Mouse (Mus musculus) embryonic facial prominence, embryonic 12.5 days (tissue): ENCODE results near the gene Sh3gl1. TPM values are rescaled to one million over a fixed set of nuclear protein-coding genes. Genes with fewer than 3 reads are reported as not detected.
"Not testable (repeated sequence)": the region's sequence is repeated elsewhere in the genome, so short reads cannot be mapped to it uniquely, and the experiment has no call there.

ENCODE experiments used
- ATAC-seq: fragments of 200-750 bp; cut with Nextera tagmentation; 2 replicates; pipeline ENCODE4 v1.8.0; 2017; ENCODE audit not compliant: insufficient number of reproducible peaks, insufficient read depth, low FRiP score, low TSS enrichment
- H3K27ac ChIP-seq: fragments of 300-500 bp; sonication (generic); 2 replicates; pipeline ENCODE4 v1.5.1; 2016; ENCODE audit warnings: mild to moderate bottlenecking
- H3K27me3 ChIP-seq: fragments of 300-500 bp; sonication (generic); 2 replicates; pipeline ENCODE4 v1.6.1; 2016; ENCODE audit warnings: mild to moderate bottlenecking, moderate library complexity
- H3K36me3 ChIP-seq: fragments of 300-500 bp; sonication (generic); 2 replicates; pipeline ENCODE4 v1.6.1; 2016; ENCODE audit warnings: mild to moderate bottlenecking
- H3K4me1 ChIP-seq: fragments of 300-500 bp; sonication (generic); 2 replicates; pipeline ENCODE4 v1.6.1; 2016
- H3K4me2 ChIP-seq: fragments of 300-500 bp; sonication (generic); replicated peaks from 2 replicates; pipeline ENCODE4 v1.6.1; 2016; ENCODE audit warnings: mild to moderate bottlenecking, moderate library complexity
- H3K4me3 ChIP-seq: fragments of 300-500 bp; sonication (generic); 2 replicates; pipeline ENCODE4 v1.5.1; 2016; ENCODE audit warnings: mild to moderate bottlenecking
- H3K9ac ChIP-seq: fragments of 300-500 bp; sonication (generic); 2 replicates; pipeline ENCODE4 v1.6.1; 2016; ENCODE audit warnings: mild to moderate bottlenecking, moderate library complexity
- H3K9me3 ChIP-seq: fragments of 300-500 bp; sonication (generic); 2 replicates; pipeline ENCODE4 v1.6.1; 2016; ENCODE audit warnings: mild to moderate bottlenecking, moderate library complexity
- WGBS: fragments of 180-500 bp; shearing (Covaris S2); methylation state at CpG from one replicate; pipeline ENCODE4 v1.1.7; 2016; 5-methylcytosine and 5-hydroxymethylcytosine counted together
- polyA plus RNA-seq: library from polyadenylated mRNA; unstranded; fragments of >200 nt; fragmentation: Nextera tagmentation; extraction: Ambion mirVana; gene quantifications from 2 replicates; pipeline ENCODE4 v1.2.1, GENCODE M21; 2016

Sh3gl1 gene
- polyA plus RNA-seq = 173 and 175 TPM in 2 replicates

- H3K9me3 ChIP-seq = no peaks in the 10 kb centered on the region
- ATAC-seq = peak; percentile 78
- peak within 1 kb of the TSS; percentile 90 for H3K9ac ChIP-seq
- peak within 1 kb of the TSS; percentile 89 for H3K27ac ChIP-seq
- WGBS = under 1% methylated on average over 74 of the region's 74 CpGs
- H3K4me2 ChIP-seq = peak within 1 kb of the TSS; percentile 55
- H3K4me3 ChIP-seq = peak within 1 kb of the TSS; percentile 80
- H3K36me3 ChIP-seq = peaks cover 15% of the 10 kb centered on the region
- H3K4me1 ChIP-seq = peaks cover 29% of the 10 kb centered on the region
- H3K27me3 ChIP-seq = no peaks in the 10 kb centered on the region
Measured at GRCm38 (mm10) chr17:56036176-56036900, at the start of gene Sh3gl1. Gene Sh3gl1 (minus strand): TSS chr17:56036635.

GRCm38 (mm10) chr17:56080781-56081585, 44.5 kb upstream of the Sh3gl1 start:
- H3K27ac ChIP-seq = no peak overlapping the region
- 7% methylated on average over 8 of the region's 8 CpGs for WGBS

GRCm38 (mm10) chr17:56079921-56080320, 43.5 kb upstream of the Sh3gl1 start:
- H3K27ac ChIP-seq = peak overlapping the region; percentile 47; the same call in 1 of the 2 replicates
- H3K36me3 ChIP-seq = peaks cover 18% of the 10 kb centered on the region
- H3K4me1 ChIP-seq = peaks cover 24% of the 10 kb centered on the region
- peak overlapping the region; percentile 79 for H3K9ac ChIP-seq
- WGBS = 3% methylated on average over 11 of the region's 11 CpGs
- peak overlapping the region; percentile 74 for H3K4me3 ChIP-seq
- H3K4me2 ChIP-seq = peak overlapping the region; percentile 97
- ATAC-seq = no peak
- no peaks in the 10 kb centered on the region for H3K27me3 ChIP-seq
- no peaks in the 10 kb centered on the region for H3K9me3 ChIP-seq

More at GRCm38 (mm10) chr17:56080781-56081585, 44.5 kb upstream of the Sh3gl1 start:
- Histone ChIP-seq H3K4me3 (peak overlapping the region; percentile 74), H3K9me3 (no peaks in the 10 kb centered on the region), H3K36me3 (peaks cover 21% of the 10 kb centered on the region), H3K4me1 (peaks cover 17% of the 10 kb centered on the region), H3K27me3 (no peaks in the 10 kb centered on the region), H3K9ac (peak overlapping the region; percentile 79), H3K4me2 (peak overlapping the region; percentile 97)
- peak; percentile 30 for ATAC-seq

- ATAC-seq = peak; percentile 90
- Histone ChIP-seq H3K36me3 (peaks cover 15% of the 10 kb centered on the region), H3K27ac (peak within 1 kb of the TSS; percentile 47), H3K4me2 (peak within 1 kb of the TSS; percentile 97), H3K9ac (peak within 1 kb of the TSS; percentile 79), H3K9me3 (no peaks in the 10 kb centered on the region), H3K27me3 (no peaks in the 10 kb centered on the region), H3K4me3 (peak within 1 kb of the TSS; percentile 74), H3K4me1 (peaks cover 26% of the 10 kb centered on the region)
- under 1% methylated on average over 61 of the region's 61 CpGs for WGBS
Measured at GRCm38 (mm10) chr17:56078880-56079795, 42.7 kb upstream of the Sh3gl1 start, which contains the start of gene Hdgfl2. Gene Hdgfl2 (plus strand): TSS chr17:56079634.

- Histone ChIP-seq H3K36me3 (peaks cover 11% of the 10 kb centered on the region), H3K4me2 (peak overlapping the region; percentile 97), H3K4me3 (peak overlapping the region; percentile 74), H3K4me1 (peaks cover 34% of the 10 kb centered on the region), H3K27ac (peak overlapping the region; percentile 41; the same call in 1 of the 2 replicates)
- 61% methylated on average over 9 of the region's 9 CpGs for WGBS
- H3K9me3 ChIP-seq, H3K9ac ChIP-seq, H3K27me3 ChIP-seq, ATAC-seq: not testable (repeated sequence)
Measured at GRCm38 (mm10) chr17:56078361-56078760, 41.9 kb upstream of the Sh3gl1 start.

GRCm38 (mm10) chr17:56077523-56077922, 41.1 kb upstream of the Sh3gl1 start:
- peaks cover 34% of the 10 kb centered on the region for H3K4me1 ChIP-seq

GRCm38 (mm10) chr17:56074827-56075208, 38.4 kb upstream of the Sh3gl1 start, which contains the start of gene Ubxn6:
Gene Ubxn6 (minus strand): TSS chr17:56075028.
- peak within 1 kb of the TSS; percentile 57 for H3K4me2 ChIP-seq
- WGBS = under 1% methylated on average over 35 of the region's 35 CpGs
- peak within 1 kb of the TSS; percentile 94 for H3K27ac ChIP-seq
- H3K9me3 ChIP-seq = no peaks in the 10 kb centered on the region
- peak within 1 kb of the TSS; percentile 65 for H3K9ac ChIP-seq
- no peaks in the 10 kb centered on the region for H3K27me3 ChIP-seq
- peaks cover 24% of the 10 kb centered on the region for H3K36me3 ChIP-seq
- H3K4me3 ChIP-seq = peak within 1 kb of the TSS; percentile 73
- ATAC-seq = peak; percentile 44; the same call in 1 of the 2 replicates
- peaks cover 17% of the 10 kb centered on the region for H3K4me1 ChIP-seq

More at GRCm38 (mm10) chr17:56077523-56077922, 41.1 kb upstream of the Sh3gl1 start:
- H3K36me3 ChIP-seq = peaks cover 8% of the 10 kb centered on the region
- no peak overlapping the region for H3K27ac ChIP-seq
- ATAC-seq = no peak
- WGBS = 89% methylated on average over 5 of the region's 5 CpGs
- no peak overlapping the region for H3K9ac ChIP-seq
- no peaks in the 10 kb centered on the region for H3K9me3 ChIP-seq
- no peak overlapping the region for H3K4me3 ChIP-seq
- no peaks in the 10 kb centered on the region for H3K27me3 ChIP-seq
- H3K4me2 ChIP-seq = no peak overlapping the region

- Histone ChIP-seq H3K36me3 (peaks cover 30% of the 10 kb centered on the region), H3K4me3 (peak overlapping the region; percentile 73), H3K9ac (peak overlapping the region; percentile 65), H3K4me1 (peaks cover 17% of the 10 kb centered on the region), H3K27me3 (no peaks in the 10 kb centered on the region), H3K4me2 (peak overlapping the region; percentile 57), H3K27ac (peak overlapping the region; percentile 94), H3K9me3 (no peaks in the 10 kb centered on the region)
- 8% methylated on average over 22 of the region's 22 CpGs for WGBS
- ATAC-seq = 0 out of 2 replicates have a peak, but pooled peaks have one; percentile 0
Measured at GRCm38 (mm10) chr17:56074097-56074826, 37.8 kb upstream of the Sh3gl1 start.

- Histone ChIP-seq H3K4me2 (no peak overlapping the region), H3K4me1 (peaks cover 17% of the 10 kb centered on the region), H3K27me3 (no peaks in the 10 kb centered on the region), H3K36me3 (peaks cover 50% of the 10 kb centered on the region), H3K27ac (no peak overlapping the region), H3K9ac (no peak overlapping the region), H3K4me3 (no peak overlapping the region), H3K9me3 (no peaks in the 10 kb centered on the region)
- ATAC-seq = no peak
- WGBS = 93% methylated on average over 5 of the region's 5 CpGs
Measured at GRCm38 (mm10) chr17:56072243-56072642, 35.8 kb upstream of the Sh3gl1 start.

GRCm38 (mm10) chr17:56071126-56071525, 34.7 kb upstream of the Sh3gl1 start:
- Histone ChIP-seq H3K36me3 (peaks cover 61% of the 10 kb centered on the region), H3K4me1 (peaks cover 17% of the 10 kb centered on the region), H3K9ac (no peak overlapping the region), H3K27me3 (no peaks in the 10 kb centered on the region), H3K4me3 (no peak overlapping the region), H3K27ac (no peak overlapping the region), H3K4me2 (no peak overlapping the region), H3K9me3 (no peaks in the 10 kb centered on the region)
- ATAC-seq = no peak
